Mouse (Mus musculus) erythroblast, embryonic 14.5 days (primary cell): ENCODE data around the gene Pnliprp2.

ENCODE experiments used
- GATA1 ChIP-seq: IDR thresholded peaks from 2 replicates; pipeline ENCODE4 v1.6.1; 2012; ENCODE audit warnings: low read length, inconsistent platforms, mixed read lengths
- TAL1 ChIP-seq: IDR thresholded peaks from 3 replicates; pipeline ENCODE4 v1.6.1; 2012; ENCODE audit warnings: low read length, inconsistent platforms, mixed read lengths

- TF ChIP-seq GATA1 (no peak), TAL1 (no peak)
These were observed 46.8 kb downstream of the Pnliprp2 start for GRCm38 (mm10) chr19:58806364-58806763.
